Comparison of ENCODE assay signal across 10 mouse cellular contexts in genomic region chr11:52534586-52534985, GRCm38 (mm10).
DNase-seq lines count a peak whose midpoint lies in the region; ATAC-seq and TF ChIP-seq lines count a peak whose summit lies in the region.
"Had no signal": no experiment of that assay in that cellular context is flagged by ENCODE, and none has a peak within 500 bp of the region (broad histone marks: within the 10 kb centered on the region; RNA-seq: fewer than 3 reads in every experiment).

No protein-coding gene starts in this region.

- peaks cover 22% of the 10 kb centered on the region for H3K4me1 ChIP-seq in lung, embryonic 14.5 days (ENCODE audit: insufficient read depth)
- H3K4me1 ChIP-seq in lung, adult 2 months (ENCODE audit: control insufficient read depth, insufficient read depth, low read length), result no peaks in the 10 kb centered on the region; the same call in 1 of the 2 replicates

- H3K27ac ChIP-seq in gastrocnemius, adult 2 months, result no peak overlapping the region
- H3K27ac ChIP-seq in lung, embryonic 14.5 days (ENCODE audit: low read depth), result 0 out of 2 replicates have a peak overlapping the region, but pooled peaks have one; percentile 28

- H3K9me3 ChIP-seq in lung, embryonic 14.5 days (ENCODE audit: low read depth, low read length), result no peaks in the 10 kb centered on the region

- H3K36me3 ChIP-seq in lung, embryonic 14.5 days (ENCODE audit: insufficient read depth), result no peaks in the 10 kb centered on the region

- H3K27me3 ChIP-seq in lung, embryonic 14.5 days (ENCODE audit: insufficient read depth, low read length), result no peaks in the 10 kb centered on the region

- peak; percentile 25 for DNase-seq in gastrocnemius, adult 2 months
- DNase-seq in gastrocnemius, postnatal 14 days, result no peak
- peak; percentile 50 for DNase-seq in lung, embryonic 14.5 days
- DNase-seq in lung, adult 2 months, result no peak
- peak; percentile 31 for DNase-seq in adrenal gland, postnatal 10 days
- DNase-seq in lung, postnatal 36 days, result peak; percentile 26
- no peak for DNase-seq in kidney, postnatal 36 days
- DNase-seq: cerebellum, adult 11 months; left cerebral cortex, postnatal 4 days; thymus, postnatal 14 days had no signal

- ATAC-seq in lung, embryonic 14.5 days (ENCODE audit: insufficient read depth), result no peak

- no peak for TF ChIP-seq CTCF in gastrocnemius, adult 2 months (IDR thresholded peaks at IDR 0.05)
- TF ChIP-seq CTCF in lung, embryonic 14.5 days (IDR thresholded peaks at IDR 0.05; ENCODE audit: low read depth), result no peak
- no peak for TF ChIP-seq CTCF in lung, adult 2 months (IDR thresholded peaks at IDR 0.05; ENCODE audit: insufficient read depth, low read length)

- H3K9ac ChIP-seq in lung, embryonic 14.5 days, result no peak overlapping the region

- WGBS in lung, embryonic 14.5 days, result 23% methylated on average over 13 of the region's 13 CpGs
- WGBS in lung, adult 2 months, result 29% methylated on average over 13 of the region's 13 CpGs

- peak overlapping the region; percentile 29 for H3K4me2 ChIP-seq in lung, embryonic 14.5 days

- no peak overlapping the region for H3K4me3 ChIP-seq in gastrocnemius, adult 2 months
- H3K4me3 ChIP-seq in lung, embryonic 14.5 days (ENCODE audit: low read depth, low read length), result no peak overlapping the region
- no peak overlapping the region for H3K4me3 ChIP-seq in lung, adult 2 months (replicated peaks; ENCODE audit: extremely low read depth, low read depth, low read length)

- intact Hi-C loops in gastrocnemius, adult 2 months (cut with DNase I), result no loop called here
- intact Hi-C loops in gastrocnemius, postnatal 14 days (cut with DNase I; ENCODE audit: low total_unique reads), result no loop called here

- no peak for TF ChIP-seq POLR2A in lung, adult 2 months (IDR thresholded peaks at IDR 0.05; ENCODE audit: borderline replicate concordance, extremely low read depth, low read depth, low read length)

Comparison
In these comparisons a context has a peak if more than half of its experiments do, and no peak if none do; other contexts are left out.
1. DNase-seq: peak in gastrocnemius, adult 2 months (single experiment), lung, embryonic 14.5 days (single experiment), adrenal gland, postnatal 10 days (single experiment) and lung, postnatal 36 days (single experiment); none in gastrocnemius, postnatal 14 days (single experiment), lung, adult 2 months (single experiment) and kidney, postnatal 36 days (0 of 2).